Mouse (Mus musculus) midbrain, embryonic 15.5 days (tissue): ENCODE results near the gene Ric1. TPM values are rescaled to one million over a fixed set of nuclear protein-coding genes. Genes with fewer than 3 reads are reported as not detected.

Experiments used
- ATAC-seq: fragments of 200-750 bp; cut with Nextera tagmentation; replicated peaks from 2 replicates; pipeline ENCODE4 v1.8.0; 2017; ENCODE audit warnings: moderate TSS enrichment
- H3K27ac ChIP-seq: fragments of 300-500 bp; sonication (generic); 2 replicates; pipeline ENCODE4 v1.5.1; 2015; ENCODE audit warnings: mild to moderate bottlenecking, inconsistent platforms
- H3K27me3 ChIP-seq: fragments of 300-500 bp; sonication (generic); replicated peaks from 2 replicates; pipeline ENCODE4 v1.6.1; 2015; ENCODE audit warnings: inconsistent platforms
- H3K36me3 ChIP-seq: fragments of 300-500 bp; sonication (generic); replicated peaks from 2 replicates; pipeline ENCODE4 v1.6.1; 2015; ENCODE audit warnings: inconsistent platforms
- H3K4me1 ChIP-seq: fragments of 300-500 bp; sonication (generic); 2 replicates; pipeline ENCODE4 v1.6.1; 2015; ENCODE audit warnings: inconsistent platforms
- H3K4me2 ChIP-seq: fragments of 300-500 bp; sonication (generic); 2 replicates; pipeline ENCODE4 v1.6.1; 2015; ENCODE audit warnings: inconsistent platforms, mild to moderate bottlenecking, moderate library complexity
- H3K4me3 ChIP-seq: fragments of 300-500 bp; sonication (generic); 2 replicates; pipeline ENCODE4 v1.5.1; 2015; ENCODE audit warnings: mild to moderate bottlenecking, inconsistent platforms
- H3K9ac ChIP-seq: fragments of 300-500 bp; sonication (generic); 2 replicates; pipeline ENCODE4 v1.6.1; 2015; ENCODE audit warnings: mild to moderate bottlenecking, inconsistent platforms
- H3K9me3 ChIP-seq: fragments of 300-500 bp; sonication (generic); 2 replicates; pipeline ENCODE4 v1.6.1; 2016; ENCODE audit warnings: inconsistent platforms
- WGBS: fragments of 180-500 bp; shearing (Covaris S2); methylation state at CpG from one replicate; pipeline ENCODE4 v1.1.7; 2015; ENCODE audit warnings: mixed read lengths; 5-methylcytosine and 5-hydroxymethylcytosine counted together
- polyA plus RNA-seq: library from polyadenylated mRNA; unstranded; fragments of >200 nt; fragmentation: Nextera tagmentation; extraction: Ambion mirVana; gene quantifications from 2 replicates; pipeline ENCODE4 v1.2.1, GENCODE M21; 2015

Gene Ric1
- polyA plus RNA-seq, 1 experiment from 2014 or later = 14.4 TPM

- H3K4me3 ChIP-seq = peak within 1 kb of the TSS; percentile 83
- ATAC-seq = peak; percentile 97
- H3K4me2 ChIP-seq = peak within 1 kb of the TSS; percentile 62
- H3K36me3 ChIP-seq = no peaks in the 10 kb centered on the region
- no peaks in the 10 kb centered on the region for H3K27me3 ChIP-seq
- peak within 1 kb of the TSS; percentile 76 for H3K9ac ChIP-seq
- H3K9me3 ChIP-seq = no peaks in the 10 kb centered on the region
- H3K4me1 ChIP-seq = peaks cover 10% of the 10 kb centered on the region; the same call in 1 of the 2 replicates
- under 1% methylated on average over 89 of the region's 90 CpGs for WGBS
- H3K27ac ChIP-seq = peak within 1 kb of the TSS; percentile 89
These were observed 125.8 kb downstream of the Ric1 start, which contains the start of gene Ermp1 for GRCm38 (mm10) chr19:29647651-29648549. Ermp1 (minus strand) TSS chr19:29648415.

- Histone ChIP-seq H3K4me2 (peak overlapping the region; percentile 62), H3K9me3 (no peaks in the 10 kb centered on the region), H3K27me3 (no peaks in the 10 kb centered on the region), H3K36me3 (no peaks in the 10 kb centered on the region), H3K4me1 (peaks cover 10% of the 10 kb centered on the region; the same call in 1 of the 2 replicates), H3K4me3 (peak overlapping the region; percentile 83), H3K9ac (0 out of 2 replicates have a peak overlapping the region, but pooled peaks have one; percentile 76), H3K27ac (peak overlapping the region; percentile 89)
- ATAC-seq = no peak
- 19% methylated on average over 4 of the region's 4 CpGs for WGBS
These were observed 126.5 kb downstream of the Ric1 start for GRCm38 (mm10) chr19:29648550-29648914.

GRCm38 (mm10) chr19:29649683-29650082, 127.6 kb downstream of the Ric1 start:
- Histone ChIP-seq H3K4me3 (no peak overlapping the region), H3K4me1 (peaks cover 10% of the 10 kb centered on the region; the same call in 1 of the 2 replicates), H3K9ac (no peak overlapping the region), H3K27me3 (no peaks in the 10 kb centered on the region), H3K36me3 (no peaks in the 10 kb centered on the region), H3K27ac (no peak overlapping the region), H3K9me3 (no peaks in the 10 kb centered on the region), H3K4me2 (no peak overlapping the region)
- no peak for ATAC-seq
- 90% methylated on average over 1 of the region's 1 CpGs for WGBS

- Histone ChIP-seq H3K4me2 (no peak overlapping the region), H3K27ac (no peak overlapping the region), H3K9ac (no peak overlapping the region), H3K4me3 (no peak overlapping the region), H3K36me3 (no peaks in the 10 kb centered on the region), H3K4me1 (no peaks in the 10 kb centered on the region), H3K27me3 (no peaks in the 10 kb centered on the region), H3K9me3 (no peaks in the 10 kb centered on the region)
- WGBS = 83% methylated on average over 9 of the region's 9 CpGs
- ATAC-seq = no peak
These were observed 131.7 kb downstream of the Ric1 start for GRCm38 (mm10) chr19:29653768-29654265.

GRCm38 (mm10) chr19:29655148-29655547, 133.1 kb downstream of the Ric1 start:
- no peak for ATAC-seq
- no peaks in the 10 kb centered on the region for H3K27me3 ChIP-seq
- H3K4me1 ChIP-seq = no peaks in the 10 kb centered on the region
- H3K9ac ChIP-seq = no peak overlapping the region
- no peak overlapping the region for H3K4me3 ChIP-seq
- 43% methylated on average over 6 of the region's 6 CpGs for WGBS
- H3K9me3 ChIP-seq = no peaks in the 10 kb centered on the region
- no peak overlapping the region for H3K4me2 ChIP-seq
- no peaks in the 10 kb centered on the region for H3K36me3 ChIP-seq
- H3K27ac ChIP-seq = no peak overlapping the region

GRCm38 (mm10) chr19:29656029-29656428, 133.9 kb downstream of the Ric1 start:
- 82% methylated on average over 4 of the region's 4 CpGs for WGBS

More at GRCm38 (mm10) chr19:29656029-29656428, 133.9 kb downstream of the Ric1 start:
- Histone ChIP-seq H3K4me2 (no peak overlapping the region), H3K27ac (no peak overlapping the region), H3K9me3 (no peaks in the 10 kb centered on the region), H3K4me1 (no peaks in the 10 kb centered on the region), H3K9ac (no peak overlapping the region), H3K27me3 (no peaks in the 10 kb centered on the region), H3K4me3 (no peak overlapping the region), H3K36me3 (no peaks in the 10 kb centered on the region)
- ATAC-seq = no peak

Other genes with a start within 250 kb of the Ric1 start
- 1.5 and 1.9 TPM in 2 replicates for gene Insl6, start 196.9 kb upstream of the Ric1 start, polyA plus RNA-seq
- gene Rln1, start 187.6 kb upstream of the Ric1 start, polyA plus RNA-seq = 2.4 and 2.5 TPM in 2 replicates
- gene Plgrkt, start 154.9 kb upstream of the Ric1 start, polyA plus RNA-seq = 76.6 and 85.7 TPM in 2 replicates
- 0.77 and 0.83 TPM in 2 replicates for gene Cd274, start 154.8 kb upstream of the Ric1 start, polyA plus RNA-seq
- 0.10 TPM in 1 of 2 replicates, not detected in the other for gene Pdcd1lg2, start 111.4 kb upstream of the Ric1 start, polyA plus RNA-seq
- 9.0 and 9.2 TPM in 2 replicates for gene Ermp1, start 126.1 kb downstream of the Ric1 start, polyA plus RNA-seq
- gene Mlana, start 175.5 kb downstream of the Ric1 start, polyA plus RNA-seq = not detected in 2 replicates